ENCODE assay signal across 14 mouse cellular contexts in the genomic region with DNA sequence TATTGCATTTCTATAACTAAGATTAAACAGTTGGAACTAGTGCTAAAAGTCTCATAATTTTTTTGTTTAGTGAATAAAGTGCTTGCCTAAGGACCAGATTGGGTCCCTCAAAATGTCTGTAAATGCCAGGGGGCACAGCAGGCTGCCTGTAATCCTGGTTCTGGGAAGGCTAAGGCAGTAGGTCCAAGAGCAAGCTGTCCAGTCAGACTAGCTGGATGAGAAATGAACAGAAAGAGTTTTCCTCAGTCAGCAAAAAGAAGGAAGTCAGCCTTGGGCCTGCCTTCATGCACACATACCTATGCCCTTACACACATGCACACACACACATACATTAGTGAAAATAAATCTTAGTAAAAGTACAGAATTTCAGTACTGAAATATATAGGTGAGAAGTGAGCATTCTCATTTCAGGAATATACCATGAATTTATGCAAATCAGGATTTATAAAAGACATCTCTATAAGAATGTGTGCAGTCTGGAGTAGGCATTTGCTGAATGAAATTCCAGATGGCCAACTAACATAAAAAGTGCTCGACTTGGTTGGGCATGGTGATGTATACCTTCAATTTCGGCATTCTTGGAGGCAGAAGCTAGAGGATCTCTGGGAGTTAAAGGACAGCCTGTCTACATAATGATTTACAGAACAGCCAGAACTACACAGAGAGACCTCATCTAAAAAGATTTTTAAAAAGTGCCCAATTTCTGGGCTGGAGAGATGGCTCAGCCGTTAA. TPM values are rescaled to one million over a fixed set of nuclear protein-coding genes. Genes with fewer than 3 reads are reported as not detected.
A peak's percentile ranks its signal among the peaks of the same experiment; 100 is the strongest.
DNase-seq lines count a peak whose midpoint lies in the region; ATAC-seq and TF ChIP-seq lines count a peak whose summit lies in the region.
"Had no signal": no experiment of that assay in that cellular context is flagged by ENCODE, and none has a peak within 500 bp of the region (broad histone marks: within the 10 kb centered on the region; RNA-seq: fewer than 3 reads in every experiment).

No protein-coding gene starts in this region.

- H3K27ac ChIP-seq in intestine, embryonic 16.5 days (ENCODE audit: low read length): peak overlapping the region; percentile 51
- no peak overlapping the region for H3K27ac ChIP-seq in intestine, postnatal 0 days (ENCODE audit: low read depth, low read length)
- H3K27ac ChIP-seq in limb, embryonic 13.5 days: peak overlapping the region; percentile 70
- no peak overlapping the region for H3K27ac ChIP-seq in forebrain, embryonic 13.5 days
- H3K27ac ChIP-seq: forebrain, embryonic 15.5 days; liver, embryonic 14.5 days; midbrain, embryonic 10.5 days; neural tube, embryonic 13.5 days had no signal

- H3K9ac ChIP-seq in intestine, embryonic 16.5 days (ENCODE audit: low read depth, low read length): no peak overlapping the region
- no peak overlapping the region for H3K9ac ChIP-seq in intestine, postnatal 0 days (ENCODE audit: low read depth, low read length)
- no peak overlapping the region for H3K9ac ChIP-seq in limb, embryonic 13.5 days
- H3K9ac ChIP-seq in forebrain, embryonic 13.5 days: no peak overlapping the region
- H3K9ac ChIP-seq: forebrain, embryonic 15.5 days; liver, embryonic 14.5 days; neural tube, embryonic 13.5 days had no signal

- H3K4me1 ChIP-seq in intestine, embryonic 16.5 days (ENCODE audit: control insufficient read depth, insufficient read depth, low read length): peaks cover 9% of the 10 kb centered on the region; the same call in 1 of the 2 replicates
- no peaks in the 10 kb centered on the region for H3K4me1 ChIP-seq in intestine, postnatal 0 days (replicated peaks; ENCODE audit: control insufficient read depth, insufficient read depth, low read length)
- H3K4me1 ChIP-seq in limb, embryonic 13.5 days: peaks cover 2% of the 10 kb centered on the region; the same call in 1 of the 2 replicates
- H3K4me1 ChIP-seq in forebrain, embryonic 13.5 days: no peaks in the 10 kb centered on the region
- H3K4me1 ChIP-seq: forebrain, embryonic 15.5 days; midbrain, embryonic 10.5 days; neural tube, embryonic 13.5 days had no signal

- ATAC-seq in cerebellum, adult (ENCODE audit: insufficient number of reproducible peaks, low FRiP score, low TSS enrichment): no peak
- 0 out of 2 replicates have a peak, but pooled peaks have one; percentile 11 for ATAC-seq in intestine, embryonic 16.5 days
- ATAC-seq in intestine, postnatal 0 days: no peak
- no peak for ATAC-seq in limb, embryonic 13.5 days (ENCODE audit: low FRiP score, low read depth)
- ATAC-seq in forebrain, embryonic 13.5 days: no peak
- ATAC-seq: forebrain, embryonic 15.5 days had no signal

- no peak overlapping the region for H3K4me2 ChIP-seq in intestine, embryonic 16.5 days (ENCODE audit: low read depth, low read length)
- H3K4me2 ChIP-seq in intestine, postnatal 0 days (replicated peaks; ENCODE audit: low read depth): no peak overlapping the region
- H3K4me2 ChIP-seq in limb, embryonic 13.5 days (replicated peaks): no peak overlapping the region
- no peak overlapping the region for H3K4me2 ChIP-seq in forebrain, embryonic 13.5 days
- H3K4me2 ChIP-seq: forebrain, embryonic 15.5 days; neural tube, embryonic 13.5 days had no signal

- TF ChIP-seq CTCF in intestine, postnatal 0 days (IDR thresholded peaks at IDR 0.05; ENCODE audit: low read depth): no peak

- DNase-seq in cerebellum, adult 18-20 months: peak; percentile 35 to 45
- DNase-seq in brain, adult 2 months (ENCODE audit: low read depth, low spot score): peak; percentile 54
- no peak for DNase-seq in layer of hippocampus, postnatal 10 days (ENCODE audit: low spot score in 2 of 2)
- DNase-seq: adrenal gland, postnatal 10 days; kidney, adult 18-20 months had no signal

- no peaks in the 10 kb centered on the region for H3K36me3 ChIP-seq in intestine, embryonic 16.5 days (ENCODE audit: control insufficient read depth, insufficient read depth, low read length)
- H3K36me3 ChIP-seq in intestine, postnatal 0 days (ENCODE audit: control insufficient read depth, insufficient read depth): no peaks in the 10 kb centered on the region
- peaks cover 22% of the 10 kb centered on the region for H3K36me3 ChIP-seq in limb, embryonic 13.5 days
- no peaks in the 10 kb centered on the region; the same call in 1 of the 2 replicates for H3K36me3 ChIP-seq in forebrain, embryonic 13.5 days (ENCODE audit: poor library complexity, severe bottlenecking)
- H3K36me3 ChIP-seq: forebrain, embryonic 15.5 days had no signal

- no peaks in the 10 kb centered on the region for H3K27me3 ChIP-seq in intestine, embryonic 16.5 days (replicated peaks; ENCODE audit: control insufficient read depth, insufficient read depth, low read length)
- H3K27me3 ChIP-seq in intestine, postnatal 0 days (replicated peaks; ENCODE audit: control insufficient read depth, insufficient read depth, low read length): no peaks in the 10 kb centered on the region
- H3K27me3 ChIP-seq in limb, embryonic 13.5 days: no peaks in the 10 kb centered on the region
- no peaks in the 10 kb centered on the region for H3K27me3 ChIP-seq in forebrain, embryonic 13.5 days
- H3K27me3 ChIP-seq: forebrain, embryonic 15.5 days; neural tube, embryonic 13.5 days had no signal

- H3K4me3 ChIP-seq in intestine, embryonic 16.5 days (ENCODE audit: low read length): no peak overlapping the region
- H3K4me3 ChIP-seq in intestine, postnatal 0 days (ENCODE audit: low read depth, low read length): no peak overlapping the region
- no peak overlapping the region for H3K4me3 ChIP-seq in limb, embryonic 13.5 days
- H3K4me3 ChIP-seq in forebrain, embryonic 13.5 days: no peak overlapping the region
- H3K4me3 ChIP-seq: forebrain, embryonic 15.5 days; midbrain, embryonic 10.5 days; neural tube, embryonic 13.5 days had no signal

- H3K9me3 ChIP-seq in intestine, embryonic 16.5 days (ENCODE audit: control insufficient read depth, low read length): no peaks in the 10 kb centered on the region
- H3K9me3 ChIP-seq in intestine, postnatal 0 days (ENCODE audit: control insufficient read depth): no peaks in the 10 kb centered on the region
- H3K9me3 ChIP-seq in limb, embryonic 13.5 days: no peaks in the 10 kb centered on the region
- no peaks in the 10 kb centered on the region for H3K9me3 ChIP-seq in forebrain, embryonic 13.5 days (replicated peaks)
- H3K9me3 ChIP-seq: forebrain, embryonic 15.5 days; midbrain, embryonic 10.5 days; neural tube, embryonic 13.5 days had no signal

- 45% methylated on average over 3 of the region's 3 CpGs for WGBS in intestine, embryonic 16.5 days
- WGBS in intestine, postnatal 0 days: 45% methylated on average over 3 of the region's 3 CpGs
- 51% methylated on average over 3 of the region's 3 CpGs for WGBS in limb, embryonic 13.5 days
- WGBS in forebrain, embryonic 13.5 days: 86% methylated on average over 3 of the region's 3 CpGs

RNA-seq across cellular contexts. Expression of gene Klhdc10, which starts 31.0 kb away (rescaled TPM):
- 10.0 and 11.6 TPM in 2 replicates for polyA plus RNA-seq in intestine, embryonic 16.5 days (2015; fragmentation: Nextera tagmentation; extraction: Ambion mirVana)
- polyA plus RNA-seq in intestine, postnatal 0 days (2015; fragmentation: Nextera tagmentation; extraction: Ambion mirVana): 6.1 and 6.2 TPM in 2 replicates
- 29.4 and 31.7 TPM in 2 replicates for polyA plus RNA-seq in limb, embryonic 13.5 days (2015; fragmentation: Nextera tagmentation; extraction: Ambion mirVana)
- 26.9 and 28.5 TPM in 2 replicates for polyA plus RNA-seq in forebrain, embryonic 13.5 days (2015; fragmentation: Nextera tagmentation; extraction: Ambion mirVana)
- total RNA-seq in layer of hippocampus, postnatal 10 days (2021): 100 to 1,000 TPM; 132 to 157 TPM

RNA-seq across cellular contexts. Expression of gene Zc3hc1, which starts 41.8 kb away (rescaled TPM):
- 38.0 and 38.8 TPM in 2 replicates for polyA plus RNA-seq in intestine, embryonic 16.5 days (2015; fragmentation: Nextera tagmentation; extraction: Ambion mirVana)
- polyA plus RNA-seq in intestine, postnatal 0 days (2015; fragmentation: Nextera tagmentation; extraction: Ambion mirVana): 14.9 and 15.1 TPM in 2 replicates
- 77.7 and 83.9 TPM in 2 replicates for polyA plus RNA-seq in limb, embryonic 13.5 days (2015; fragmentation: Nextera tagmentation; extraction: Ambion mirVana)
- 69.2 and 77.7 TPM in 2 replicates for polyA plus RNA-seq in forebrain, embryonic 13.5 days (2015; fragmentation: Nextera tagmentation; extraction: Ambion mirVana)
- 10 to 100 TPM; 27.4 to 27.6 TPM for total RNA-seq in layer of hippocampus, postnatal 10 days (2021)

Comparison
In these comparisons a context has a peak if more than half of its experiments do, and no peak if none do; other contexts are left out.
1. H3K27ac ChIP-seq: peak in intestine, embryonic 16.5 days (single experiment) and limb, embryonic 13.5 days (single experiment); none in intestine, postnatal 0 days (single experiment) and forebrain, embryonic 13.5 days (single experiment).
2. DNase-seq: peak in cerebellum, adult 18-20 months (2 of 2) and brain, adult 2 months (single experiment); none in layer of hippocampus, postnatal 10 days (0 of 2).